Mouse (Mus musculus) ES-Bruce4 (cell line): ENCODE data around the gene Myo3b. TPM values are rescaled to one million over a fixed set of nuclear protein-coding genes. Genes with fewer than 3 reads are reported as not detected.

ENCODE experiments used
- H3K27ac ChIP-seq: 2 replicates; pipeline ENCODE4 v1.5.1; 2012; ENCODE audit warnings: low read length, inconsistent platforms; ENCODE audit not compliant: insufficient read depth
- H3K27me3 ChIP-seq: 2 replicates; pipeline ENCODE4 v1.6.1; 2012; ENCODE audit warnings: mild to moderate bottlenecking, low read length, inconsistent platforms; ENCODE audit not compliant: control insufficient read depth, poor library complexity, insufficient read depth, severe bottlenecking
- H3K36me3 ChIP-seq: 2 replicates; pipeline ENCODE4 v1.6.1; 2012; ENCODE audit warnings: inconsistent platforms, mild to moderate bottlenecking, low read length, moderate library complexity; ENCODE audit not compliant: control insufficient read depth, poor library complexity, insufficient read depth, severe bottlenecking
- H3K4me1 ChIP-seq: one replicate; pipeline ENCODE4 v1.8.1; 2011; ENCODE audit warnings: low read length; ENCODE audit not compliant: control insufficient read depth, insufficient read depth
- H3K4me3 ChIP-seq: 2 replicates; pipeline ENCODE4 v1.5.1; 2011; ENCODE audit warnings: low read depth, mild to moderate bottlenecking, low read length
- H3K9ac ChIP-seq: 2 replicates; pipeline ENCODE4 v1.6.1; 2012; ENCODE audit warnings: low read depth, mild to moderate bottlenecking, inconsistent platforms; ENCODE audit not compliant: poor library complexity, severe bottlenecking
- H3K9me3 ChIP-seq: replicated peaks from 2 replicates; pipeline ENCODE4 v1.6.1; 2012; ENCODE audit warnings: mild to moderate bottlenecking, low read length, inconsistent platforms; ENCODE audit not compliant: control insufficient read depth, poor library complexity, insufficient read depth, severe bottlenecking
- CTCF ChIP-seq: IDR thresholded peaks from one replicate; pipeline ENCODE4 v1.8.1; 2011; ENCODE audit warnings: low read depth, low read length
- EP300 ChIP-seq: IDR thresholded peaks from 2 replicates; pipeline ENCODE4 v1.6.1; 2011; ENCODE audit warnings: low read depth, low read length; ENCODE audit not compliant: insufficient read depth
- POLR2A ChIP-seq: IDR thresholded peaks from one replicate; pipeline ENCODE4 v1.8.1; 2011; ENCODE audit warnings: low read length; ENCODE audit not compliant: insufficient read depth
- polyA plus RNA-seq: library from polyadenylated mRNA; stranded (reverse); fragments of >200 nt; gene quantifications from 2 replicates; pipeline ENCODE4 v1.2.4, GENCODE M21; 2011; ENCODE audit warnings: low read depth; ENCODE audit not compliant: missing spikeins, insufficient read depth, insufficient read length

Myo3b gene
- polyA plus RNA-seq, 1 experiment: not detected

DNA sequence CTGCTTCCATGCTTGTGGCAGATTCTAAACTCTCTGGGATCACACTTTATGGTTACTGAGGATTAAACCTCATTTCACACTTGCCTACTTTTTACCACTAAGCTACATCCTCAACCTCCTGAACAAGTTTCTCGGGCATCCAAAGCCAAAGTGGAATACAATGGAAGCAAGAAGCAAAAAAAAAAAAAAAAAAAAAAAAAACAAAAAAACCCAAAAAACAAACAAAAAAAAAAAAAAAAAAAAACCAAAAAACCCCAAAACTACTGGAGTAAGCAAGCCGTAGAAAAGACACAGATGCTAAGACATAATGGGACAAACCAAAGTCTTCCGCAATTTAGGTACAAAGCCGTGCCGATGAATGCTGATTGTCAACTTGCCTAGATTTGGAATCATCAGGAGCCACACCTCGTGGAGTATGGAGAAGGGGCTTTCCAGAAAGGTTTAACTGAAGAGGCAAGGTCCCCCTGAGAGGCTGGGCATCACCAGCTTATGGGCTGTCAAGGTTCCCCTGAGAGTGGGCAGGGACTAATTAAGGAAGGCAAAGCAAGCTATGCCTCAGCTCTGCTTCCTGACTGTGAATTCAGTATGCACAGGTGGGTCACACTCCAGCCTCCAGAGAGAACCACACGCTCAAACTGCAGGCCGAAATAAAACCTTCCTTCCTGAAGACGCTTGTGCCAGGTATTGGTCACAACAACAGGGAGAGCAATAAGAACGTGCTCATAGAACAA, 313.7 kb downstream of the Myo3b start:
- H3K9me3 ChIP-seq: no peaks in the 10 kb centered on the region
- H3K27ac ChIP-seq: no peak overlapping the region
- H3K9ac ChIP-seq: no peak overlapping the region

DNA sequence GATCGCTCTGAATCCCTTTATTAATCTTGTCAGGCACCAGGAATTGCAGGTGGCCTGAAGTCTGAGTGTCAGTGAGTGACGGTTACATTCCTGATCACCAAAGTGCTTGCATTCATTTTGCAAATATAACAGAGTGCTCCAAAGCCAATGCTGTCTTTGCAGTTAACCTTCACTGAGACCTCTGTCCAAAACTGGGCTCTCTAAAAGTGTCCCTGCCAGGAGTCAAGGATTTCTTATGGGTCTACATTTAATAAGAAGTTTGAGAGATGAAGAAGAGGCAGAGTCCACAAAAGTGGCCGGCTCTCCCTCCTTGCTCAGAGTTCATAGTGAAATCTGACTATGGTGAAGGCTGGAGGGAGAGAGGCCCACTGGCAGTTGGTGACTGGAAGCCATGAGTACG, 315.1 kb downstream of the Myo3b start:
- TF ChIP-seq EP300: no peak
- TF ChIP-seq CTCF: no peak
- Histone ChIP-seq H3K9ac (no peak overlapping the region), H3K9me3 (no peaks in the 10 kb centered on the region), H3K27me3 (no peaks in the 10 kb centered on the region), H3K4me3 (no peak overlapping the region), H3K36me3 (no peaks in the 10 kb centered on the region), H3K27ac (no peak overlapping the region), H3K4me1 (no peaks in the 10 kb centered on the region)

More for the DNA sequence above, 313.7 kb downstream of the Myo3b start:
- Histone ChIP-seq H3K27me3 (no peaks in the 10 kb centered on the region), H3K4me3 (no peak overlapping the region), H3K36me3 (no peaks in the 10 kb centered on the region), H3K4me1 (no peaks in the 10 kb centered on the region)
- no peak for TF ChIP-seq EP300
- TF ChIP-seq POLR2A: no peak
- TF ChIP-seq CTCF: no peak

DNA sequence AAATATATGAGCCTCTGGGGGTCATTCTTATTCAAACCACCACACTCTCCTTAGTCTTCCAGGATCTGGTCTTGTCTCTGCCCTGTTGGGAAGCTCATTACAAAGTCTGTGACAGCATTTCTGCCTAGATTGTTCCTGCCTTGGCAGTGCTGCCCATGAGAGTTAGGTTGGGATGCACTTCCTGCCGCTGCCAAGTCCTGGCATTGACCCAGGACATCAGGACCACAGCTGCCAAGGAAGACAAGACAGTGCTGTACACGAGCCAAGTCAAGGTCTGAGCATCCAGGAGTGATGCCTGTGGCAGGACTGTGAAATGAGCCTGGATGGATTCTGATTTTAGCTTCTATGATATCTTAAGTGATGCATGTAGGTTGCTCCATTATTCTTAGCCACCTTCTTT, 316.1 kb downstream of the Myo3b start:
- Histone ChIP-seq H3K36me3 (no peaks in the 10 kb centered on the region), H3K27me3 (no peaks in the 10 kb centered on the region)

DNA sequence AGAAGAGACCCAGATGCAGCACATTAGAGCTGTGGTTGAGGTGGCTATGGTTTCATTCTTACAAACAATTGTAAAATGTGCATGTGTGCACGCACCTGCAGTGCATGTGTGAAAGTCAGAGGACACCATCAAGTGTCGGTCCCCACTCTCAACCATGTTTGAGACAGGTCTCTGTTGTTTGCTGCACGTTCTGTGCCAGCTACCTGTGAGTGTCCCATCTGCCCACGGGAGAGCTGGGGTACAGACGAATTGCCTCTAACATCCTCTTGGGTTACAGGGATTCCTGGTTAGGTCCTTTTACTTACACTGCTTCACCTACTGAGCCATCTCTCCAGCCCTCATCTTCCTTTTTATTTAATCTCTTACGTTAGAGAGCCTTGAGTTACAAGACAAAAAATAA, 330.5 kb downstream of the Myo3b start:
- TF ChIP-seq CTCF (no peak), POLR2A (no peak), EP300 (no peak)
- no peaks in the 10 kb centered on the region for H3K9me3 ChIP-seq
- no peaks in the 10 kb centered on the region for H3K4me1 ChIP-seq
- no peak overlapping the region for H3K9ac ChIP-seq
- H3K36me3 ChIP-seq: no peaks in the 10 kb centered on the region
- no peak overlapping the region for H3K27ac ChIP-seq
- H3K27me3 ChIP-seq: peaks cover 2% of the 10 kb centered on the region; the same call in 1 of the 2 replicates
- no peak overlapping the region for H3K4me3 ChIP-seq

More for the DNA sequence above, 316.1 kb downstream of the Myo3b start:
- H3K27ac ChIP-seq: no peak overlapping the region
- no peak overlapping the region for H3K9ac ChIP-seq
- H3K4me3 ChIP-seq: no peak overlapping the region
- no peaks in the 10 kb centered on the region for H3K9me3 ChIP-seq
- TF ChIP-seq CTCF (no peak), EP300 (no peak), POLR2A (no peak)
- H3K4me1 ChIP-seq: no peaks in the 10 kb centered on the region

DNA sequence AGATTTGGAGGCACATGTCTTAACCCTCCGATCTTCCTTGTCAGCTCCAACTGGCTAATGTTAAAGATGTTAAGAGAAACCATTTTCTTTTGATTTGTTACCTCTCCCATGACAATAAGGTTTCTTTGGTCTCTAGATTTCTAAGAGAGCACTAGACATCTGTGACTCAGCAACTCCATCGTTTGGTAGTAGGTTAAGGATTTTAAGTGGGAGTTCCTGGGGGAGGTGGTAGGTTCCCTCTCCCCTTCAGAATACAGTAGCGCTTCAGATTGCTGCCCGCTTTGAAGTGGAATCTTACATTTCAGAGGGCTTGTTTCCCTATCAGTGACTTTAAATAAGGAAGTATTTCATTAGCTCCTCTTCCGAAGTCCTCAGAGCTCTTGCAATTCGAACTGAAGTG, 340.4 kb downstream of the Myo3b start:
- Histone ChIP-seq H3K9ac (no peak overlapping the region), H3K36me3 (no peaks in the 10 kb centered on the region), H3K27ac (no peak overlapping the region), H3K4me3 (no peak overlapping the region), H3K27me3 (0 out of 2 replicates have a peak, but pooled peaks cover 2% of the 10 kb centered on the region), H3K4me1 (no peaks in the 10 kb centered on the region), H3K9me3 (no peaks in the 10 kb centered on the region)
- TF ChIP-seq EP300: no peak
- TF ChIP-seq POLR2A: no peak
- TF ChIP-seq CTCF: no peak

DNA sequence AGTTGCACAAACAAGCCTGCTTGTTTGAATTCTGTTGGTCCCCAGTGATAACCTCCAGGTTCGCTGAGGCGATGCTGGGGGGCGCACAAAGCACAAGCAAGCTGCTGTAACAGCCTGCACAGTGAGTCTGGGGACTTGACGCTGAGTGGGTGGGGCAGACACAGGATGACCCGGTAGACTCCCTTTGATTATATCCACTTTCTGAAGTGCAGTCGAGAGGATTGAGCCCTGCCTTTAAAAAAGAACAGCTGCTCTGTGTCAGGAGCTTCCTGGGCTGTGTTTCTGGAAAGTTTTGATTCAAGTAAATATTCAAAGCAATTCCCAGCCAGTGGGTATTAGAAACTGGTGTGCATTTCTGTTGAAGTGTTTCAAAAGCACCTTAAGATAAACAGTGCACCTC, 341.0 kb downstream of the Myo3b start:
- TF ChIP-seq CTCF: no peak
- TF ChIP-seq POLR2A: no peak
- TF ChIP-seq EP300: no peak
- no peaks in the 10 kb centered on the region for H3K36me3 ChIP-seq
- no peak overlapping the region for H3K9ac ChIP-seq
- H3K27ac ChIP-seq: no peak overlapping the region
- no peaks in the 10 kb centered on the region for H3K9me3 ChIP-seq
- H3K4me3 ChIP-seq: no peak overlapping the region
- 0 out of 2 replicates have a peak, but pooled peaks cover 2% of the 10 kb centered on the region for H3K27me3 ChIP-seq
- no peaks in the 10 kb centered on the region for H3K4me1 ChIP-seq
